ENCODE assay signal across 14 mouse cellular contexts in the genomic region with DNA sequence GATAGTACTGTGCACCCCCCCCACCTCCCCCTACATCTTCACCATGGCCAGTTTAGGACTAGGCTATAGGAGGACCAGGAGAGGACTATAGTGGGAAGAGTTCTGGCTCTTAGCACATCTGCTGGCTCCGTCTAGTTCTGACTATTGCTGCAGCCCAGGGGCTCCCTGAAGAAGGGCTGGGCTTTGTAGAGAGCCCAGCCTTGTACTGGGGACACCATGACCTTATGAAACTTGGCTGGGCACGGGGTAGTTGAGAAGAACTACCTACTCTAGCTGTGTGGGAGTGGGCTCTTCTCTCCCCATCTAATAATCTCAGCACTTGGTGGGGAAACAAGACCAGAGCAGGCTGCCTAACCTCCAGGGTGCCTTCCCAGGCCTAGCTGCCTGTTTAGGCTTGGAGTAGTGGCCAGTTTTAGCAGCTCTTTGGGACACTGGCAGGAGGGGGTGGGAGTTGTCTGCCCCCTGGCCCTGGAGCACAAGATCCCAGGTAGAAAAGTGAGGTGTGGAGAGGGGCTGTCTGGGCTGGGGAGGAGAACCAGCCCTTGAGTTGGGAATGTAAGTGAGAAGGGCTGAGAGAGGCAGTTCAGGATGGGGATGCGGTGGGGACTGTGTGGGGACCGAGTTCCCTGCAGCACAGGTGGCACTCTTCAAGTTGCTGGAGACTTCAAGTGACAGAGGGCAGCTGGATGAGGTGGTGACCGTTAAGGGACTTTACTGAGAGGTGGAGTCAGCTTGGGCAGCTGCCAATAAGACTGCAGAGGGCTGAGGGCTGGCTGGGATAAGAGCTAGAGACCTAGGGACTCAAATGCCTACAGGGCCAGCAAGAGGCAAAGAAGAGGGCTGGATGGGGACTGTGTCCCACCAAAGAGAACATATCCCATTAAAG. TPM values are rescaled to one million over a fixed set of nuclear protein-coding genes. Genes with fewer than 3 reads are reported as not detected.
DNase-seq lines count a peak whose midpoint lies in the region; ATAC-seq lines count a peak whose summit lies in the region.
"Had no signal": no experiment of that assay in that cellular context is flagged by ENCODE, and none has a peak within 500 bp of the region (broad histone marks: within the 10 kb centered on the region; RNA-seq: fewer than 3 reads in every experiment).

No protein-coding gene starts in this region.

- H3K4me3 ChIP-seq in hindbrain, embryonic 10.5 days = no peak overlapping the region
- no peak overlapping the region for H3K4me3 ChIP-seq in hindbrain, embryonic 11.5 days (ENCODE audit: low read depth, low read length)

- no peak for DNase-seq in hindbrain, embryonic 10.5 days (ENCODE audit: low spot score)
- DNase-seq in hindbrain, embryonic 11.5 days (ENCODE audit: low spot score) = no peak
- peak; percentile 28 for DNase-seq in urinary bladder, postnatal 14 days (ENCODE audit: low spot score)
- DNase-seq in urinary bladder, adult 18-20 months (ENCODE audit: low spot score in 2 of 2) = no peak
- DNase-seq in induced T-regulatory cell, adult 2 months (ENCODE audit: low read depth) = peak; percentile 27
- no peak for DNase-seq in thymus, postnatal 36 days
- no peak for DNase-seq in spleen, postnatal 4 days (ENCODE audit: low spot score in 2 of 2)
- DNase-seq: adrenal gland, postnatal 25 days; cerebellum, adult 8-10 months had no signal

- peaks cover 19% of the 10 kb centered on the region for H3K4me1 ChIP-seq in hindbrain, embryonic 10.5 days (replicated peaks)
- H3K4me1 ChIP-seq in hindbrain, embryonic 11.5 days (replicated peaks; ENCODE audit: control insufficient read depth, insufficient read depth, low read length) = no peaks in the 10 kb centered on the region

- no peaks in the 10 kb centered on the region for H3K27me3 ChIP-seq in hindbrain, embryonic 10.5 days (ENCODE audit: insufficient read depth, poor library complexity, severe bottlenecking)
- H3K27me3 ChIP-seq in hindbrain, embryonic 11.5 days (ENCODE audit: control insufficient read depth, insufficient read depth, low read length) = no peaks in the 10 kb centered on the region

- 76% methylated on average over 5 of the region's 5 CpGs for WGBS in hindbrain, embryonic 10.5 days
- 82% methylated on average over 5 of the region's 5 CpGs for WGBS in hindbrain, embryonic 11.5 days

- no peak overlapping the region for H3K9ac ChIP-seq in hindbrain, embryonic 11.5 days (ENCODE audit: low read depth, low read length)
- H3K9ac ChIP-seq: hindbrain, embryonic 14.5 days had no signal

- no peak for ATAC-seq in hindbrain, embryonic 11.5 days (ENCODE audit: low FRiP score)
- ATAC-seq in CD4-positive, CD25-positive, alpha-beta regulatory T cell, adult 4 months = no peak

- H3K9me3 ChIP-seq in hindbrain, embryonic 10.5 days = no peaks in the 10 kb centered on the region
- H3K9me3 ChIP-seq in hindbrain, embryonic 11.5 days (ENCODE audit: control insufficient read depth, low read length) = no peaks in the 10 kb centered on the region

- H3K36me3 ChIP-seq in hindbrain, embryonic 10.5 days = peaks cover 94% of the 10 kb centered on the region
- no peaks in the 10 kb centered on the region; the same call in 1 of the 2 replicates for H3K36me3 ChIP-seq in hindbrain, embryonic 11.5 days (ENCODE audit: control insufficient read depth, insufficient read depth, low read length)

- no peak overlapping the region for H3K4me2 ChIP-seq in hindbrain, embryonic 11.5 days (replicated peaks; ENCODE audit: low read depth, low read length)
- H3K4me2 ChIP-seq: hindbrain, embryonic 14.5 days had no signal

- peak overlapping the region; percentile 54; the same call in 1 of the 2 replicates for H3K27ac ChIP-seq in hindbrain, embryonic 10.5 days
- H3K27ac ChIP-seq in hindbrain, embryonic 11.5 days (ENCODE audit: low read depth, low read length) = no peak overlapping the region
- H3K27ac ChIP-seq: hindbrain, embryonic 14.5 days had no signal

RNA-seq across cellular contexts. Expression of a gene that starts 14.2 kb away (rescaled TPM):
- 21.1 and 27.4 TPM in 2 replicates for polyA plus RNA-seq in hindbrain, embryonic 10.5 days (2016; fragmentation: Nextera tagmentation; extraction: Ambion mirVana)
- polyA plus RNA-seq in hindbrain, embryonic 11.5 days (2014; fragmentation: Nextera tagmentation; extraction: Ambion mirVana) = 26.5 and 28.1 TPM in 2 replicates
- not detected for polyA plus RNA-seq in CD4-positive, CD25-positive, alpha-beta regulatory T cell, adult 4 months (2017; shearing (Covaris generic))

RNA-seq across cellular contexts. Expression of a gene that starts 33.5 kb away (rescaled TPM):
- polyA plus RNA-seq in hindbrain, embryonic 10.5 days (2016; fragmentation: Nextera tagmentation; extraction: Ambion mirVana) = 14.7 and 14.8 TPM in 2 replicates
- 8.4 and 11.6 TPM in 2 replicates for polyA plus RNA-seq in hindbrain, embryonic 11.5 days (2014; fragmentation: Nextera tagmentation; extraction: Ambion mirVana)
- 10 to 100 TPM in 1 of 2 experiments, 1 to 10 TPM in 1; 5.4 to 10.3 TPM for polyA plus RNA-seq in CD4-positive, CD25-positive, alpha-beta regulatory T cell, adult 4 months (2017; shearing (Covaris generic))

RNA-seq across cellular contexts. Expression of a gene that starts 41.5 kb away (rescaled TPM):
- not detected in 2 replicates for polyA plus RNA-seq in hindbrain, embryonic 10.5 days (2016; fragmentation: Nextera tagmentation; extraction: Ambion mirVana)
- not detected in 2 replicates for polyA plus RNA-seq in hindbrain, embryonic 11.5 days (2014; fragmentation: Nextera tagmentation; extraction: Ambion mirVana)
- polyA plus RNA-seq in CD4-positive, CD25-positive, alpha-beta regulatory T cell, adult 4 months (2017; shearing (Covaris generic)) = not detected
- polyA plus RNA-seq: hindbrain, embryonic 14.5 days; liver, adult 2 months; spleen, adult 2 months; urinary bladder, adult 2 months had no signal

Comparison
In these comparisons a context has a peak if more than half of its experiments do, and no peak if none do; other contexts are left out.
1. DNase-seq: peak in urinary bladder, postnatal 14 days (single experiment) and induced T-regulatory cell, adult 2 months (single experiment); none in hindbrain, embryonic 10.5 days (single experiment), hindbrain, embryonic 11.5 days (single experiment), urinary bladder, adult 18-20 months (0 of 2), thymus, postnatal 36 days (0 of 2) and spleen, postnatal 4 days (0 of 2).
2. RNA of a gene that starts 14.2 kb away (polyA plus RNA-seq): 26.5 to 28.1 TPM in hindbrain, embryonic 11.5 days and 21.1 to 27.4 TPM in hindbrain, embryonic 10.5 days; not detected in CD4-positive, CD25-positive, alpha-beta regulatory T cell, adult 4 months; every median in the first group is over 10 times any median in the second.